Mouse (Mus musculus) mature B cell (primary cell): Measurements from ENCODE around the gene Tiam1.

Experiments
- in situ Hi-C: fragments of 300-500 bp; cut with MboI; formaldehyde crosslinking; loops from 2 replicates; pipeline ENCODE4 v1.14.3; 2019

Tiam1 gene

GRCm38 (mm10) chr16:90051051-90051450 is 92.5 kb downstream of the Tiam1 start:
- in situ Hi-C loops = no loop called here

DNA sequence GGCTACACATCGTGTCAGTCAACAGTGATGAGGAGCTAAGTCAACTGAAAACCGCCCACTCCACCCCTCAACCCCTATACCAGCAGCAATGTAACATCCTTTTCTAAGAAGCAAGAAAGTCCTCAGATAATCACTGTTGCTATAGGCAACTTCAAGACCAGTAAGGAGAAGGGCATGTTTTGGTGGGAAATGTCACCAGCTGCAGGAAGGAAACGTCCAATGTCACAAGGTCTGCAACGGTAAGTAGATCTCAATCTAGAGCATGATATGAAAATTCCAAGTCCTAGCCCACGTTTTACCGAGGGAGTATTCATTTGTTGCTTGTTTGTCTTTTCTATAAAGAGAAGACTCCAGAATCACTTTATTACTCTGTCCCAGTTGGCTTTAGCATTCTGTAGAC is 95.7 kb downstream of the Tiam1 start:
- in situ Hi-C loops = no loop called here

DNA sequence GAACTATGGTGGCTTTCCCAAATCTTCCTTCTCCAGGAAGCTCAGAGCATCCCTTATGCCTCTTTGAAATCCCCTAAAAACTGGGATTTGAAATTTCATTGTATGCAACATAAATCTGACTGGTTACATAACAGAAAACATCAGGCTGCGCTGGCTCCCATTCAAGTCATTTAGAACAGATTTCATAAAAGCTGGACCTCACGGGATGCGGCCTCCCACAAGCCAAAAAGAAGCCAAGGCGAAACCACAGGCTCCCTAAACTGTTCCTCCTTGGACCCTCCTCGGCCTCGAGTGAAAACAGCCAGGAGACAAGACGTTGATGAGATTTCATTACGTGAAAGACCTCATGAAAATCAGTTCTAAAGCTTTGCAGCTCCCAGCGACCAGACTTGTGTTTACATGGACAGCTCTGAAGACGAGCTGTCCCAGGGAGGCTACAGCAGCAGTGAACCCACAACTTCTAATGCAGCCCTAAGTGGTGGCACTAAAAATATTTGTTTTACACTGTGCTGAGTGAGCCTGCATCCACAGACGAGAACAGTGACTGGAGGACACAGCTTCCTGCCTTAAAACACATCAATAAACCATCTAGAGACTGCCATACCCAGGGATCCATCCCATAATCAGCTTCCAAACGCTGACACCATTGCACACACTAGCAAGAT is 96.9 kb downstream of the Tiam1 start:
- in situ Hi-C loops = no loop called here

DNA sequence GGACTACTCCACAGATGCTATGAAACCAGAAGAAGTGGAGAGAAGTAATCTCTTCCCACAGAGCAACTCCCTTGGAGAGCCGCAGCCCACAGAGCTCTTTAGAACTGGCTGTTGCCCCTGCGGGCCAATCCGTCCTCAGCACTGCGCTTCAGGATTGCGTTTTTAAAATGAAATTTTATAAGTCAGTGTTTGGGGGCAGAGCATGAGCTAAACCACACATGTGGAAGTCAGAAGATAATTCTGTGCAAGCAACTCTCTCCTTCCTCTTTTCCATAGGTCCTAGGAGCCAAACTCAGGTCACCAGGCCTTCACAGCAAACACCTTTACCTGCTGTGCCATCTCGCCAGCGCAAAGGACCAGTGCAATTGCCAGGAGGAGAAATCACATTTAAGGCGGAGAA is 98.0 kb downstream of the Tiam1 start:
- in situ Hi-C loops = no loop called here

DNA sequence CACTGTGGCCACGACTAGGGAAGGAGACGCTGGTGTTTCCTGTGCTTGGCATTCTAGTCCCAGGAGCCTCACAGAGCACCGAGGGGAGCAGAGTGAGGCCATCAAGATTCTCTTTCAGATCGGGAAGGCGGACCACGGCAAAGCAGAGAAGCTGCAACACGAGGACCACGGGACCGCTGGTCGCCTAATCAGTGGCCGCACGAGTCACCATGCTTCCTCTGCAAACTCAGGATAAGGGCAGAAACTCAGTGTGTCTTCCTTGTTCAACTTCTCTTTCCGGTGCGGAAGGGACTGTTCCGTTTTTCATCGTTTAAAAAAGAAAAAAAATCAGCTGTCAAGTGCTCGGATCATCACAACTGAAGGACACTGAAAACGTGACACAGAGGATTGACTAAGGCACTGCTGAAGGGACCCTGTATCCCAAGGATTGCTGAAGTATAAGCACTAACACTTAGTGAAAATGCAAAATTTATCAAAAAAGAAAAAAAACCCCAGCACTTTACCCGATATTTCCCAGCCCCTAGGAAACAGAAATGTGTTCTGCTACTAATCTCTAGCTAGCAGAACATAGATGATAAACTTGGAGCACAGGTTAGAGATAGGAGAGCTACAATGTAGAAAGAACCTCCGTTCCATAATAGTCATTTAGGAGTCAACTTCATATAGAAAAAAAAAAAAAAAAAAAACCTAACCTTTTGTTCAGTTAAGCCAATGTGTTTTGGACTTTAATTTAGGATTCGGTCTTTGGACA is 99.4 kb downstream of the Tiam1 start:
- in situ Hi-C loops = no loop called here

GRCm38 (mm10) chr16:90042874-90043273 is 100.7 kb downstream of the Tiam1 start:
- in situ Hi-C loops = no loop called here

DNA sequence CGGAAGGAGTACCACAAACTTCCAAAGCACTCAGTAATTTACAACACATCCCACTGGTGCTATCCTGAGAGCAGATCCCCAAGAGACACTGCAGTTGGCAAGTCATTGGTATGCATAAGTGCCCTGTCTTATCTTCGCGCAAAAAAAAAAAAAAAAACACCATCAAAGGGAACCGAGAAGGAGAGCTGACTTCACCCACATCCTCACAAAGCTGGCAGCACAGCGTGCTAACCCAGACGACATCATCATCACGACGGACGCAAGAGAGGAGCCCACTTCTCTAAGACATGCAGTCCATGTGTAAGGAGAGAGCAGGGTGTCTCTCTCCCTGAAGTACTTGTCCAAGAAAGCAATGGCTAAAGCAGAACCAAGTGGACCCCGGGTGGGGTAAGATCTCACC is 101.2 kb downstream of the Tiam1 start:
- in situ Hi-C loops = no loop called here

DNA sequence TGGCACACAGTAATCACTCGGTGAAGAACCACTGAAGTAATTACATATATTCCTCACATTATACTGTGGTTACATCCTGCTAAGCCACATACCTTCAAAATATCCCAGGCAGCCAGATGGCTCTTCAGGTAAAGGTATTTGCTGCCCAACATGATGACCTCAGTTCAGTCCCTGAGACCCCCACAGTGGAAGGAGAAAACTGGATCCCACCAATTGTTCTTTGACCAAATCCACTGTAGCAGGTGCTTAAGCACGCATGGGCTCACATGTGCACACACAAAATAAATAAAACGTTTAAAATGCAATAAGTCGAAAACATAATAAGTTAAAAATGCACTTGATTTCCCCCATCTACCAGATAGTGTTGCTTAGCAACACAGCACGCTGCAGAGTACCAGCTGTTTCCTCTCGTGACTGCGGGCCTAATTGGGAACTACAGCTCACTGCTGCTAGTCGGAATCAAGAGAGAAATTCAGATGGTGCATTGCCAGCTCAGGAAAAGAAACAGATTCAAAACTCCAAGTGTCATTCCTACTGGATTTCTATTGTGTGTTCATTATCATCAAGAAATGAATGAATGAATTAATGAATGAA is 102.7 kb downstream of the Tiam1 start:
- in situ Hi-C loops = no loop called here

DNA sequence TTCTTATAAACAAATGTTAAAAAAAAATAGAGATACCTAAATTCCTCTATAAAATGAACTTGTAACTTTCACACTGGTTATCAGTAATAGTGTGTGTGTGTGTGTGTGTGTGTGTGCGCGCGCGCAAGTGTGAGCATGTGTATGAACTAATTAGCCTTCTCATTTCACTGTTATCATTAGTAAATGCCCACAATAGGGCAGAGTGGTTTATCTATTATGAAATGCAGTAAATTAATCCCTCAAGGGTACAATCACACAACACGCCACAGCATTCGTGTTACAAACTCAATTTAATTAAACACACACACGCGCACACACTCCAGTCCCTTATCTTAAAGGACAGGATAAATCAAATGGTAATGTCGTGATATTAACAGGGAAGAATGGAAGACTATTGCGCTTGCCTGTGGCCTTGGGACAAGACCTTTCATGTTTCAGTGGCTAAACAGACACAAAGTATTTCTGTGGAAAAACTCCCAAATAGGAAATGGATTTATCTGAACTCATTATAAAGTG is 107.9 kb downstream of the Tiam1 start:
- in situ Hi-C loops = no loop called here

DNA sequence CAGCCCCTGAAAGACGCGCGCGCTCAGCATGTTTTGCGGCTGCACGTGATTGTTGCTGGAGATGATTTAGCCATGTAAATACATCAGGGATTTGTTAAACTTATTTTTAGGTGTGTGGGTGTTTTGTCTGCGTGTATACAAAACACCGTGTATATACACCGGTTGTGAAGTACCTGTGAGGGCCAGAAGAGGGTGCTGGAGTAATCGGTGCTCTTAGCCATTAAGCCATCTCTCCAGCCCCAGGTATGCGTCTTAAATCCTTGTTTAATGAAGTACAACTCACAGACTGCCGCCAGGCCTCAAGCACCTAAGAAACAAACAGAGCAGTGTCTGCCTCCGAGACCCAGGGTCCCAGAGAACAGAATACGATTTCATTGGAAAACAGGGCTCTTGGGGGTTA is 113.2 kb downstream of the Tiam1 start:
- in situ Hi-C loops = no loop called here

- in situ Hi-C loops = no loop called here
Observed at GRCm38 (mm10) chr16:90027886-90028285, 115.7 kb downstream of the Tiam1 start.

DNA sequence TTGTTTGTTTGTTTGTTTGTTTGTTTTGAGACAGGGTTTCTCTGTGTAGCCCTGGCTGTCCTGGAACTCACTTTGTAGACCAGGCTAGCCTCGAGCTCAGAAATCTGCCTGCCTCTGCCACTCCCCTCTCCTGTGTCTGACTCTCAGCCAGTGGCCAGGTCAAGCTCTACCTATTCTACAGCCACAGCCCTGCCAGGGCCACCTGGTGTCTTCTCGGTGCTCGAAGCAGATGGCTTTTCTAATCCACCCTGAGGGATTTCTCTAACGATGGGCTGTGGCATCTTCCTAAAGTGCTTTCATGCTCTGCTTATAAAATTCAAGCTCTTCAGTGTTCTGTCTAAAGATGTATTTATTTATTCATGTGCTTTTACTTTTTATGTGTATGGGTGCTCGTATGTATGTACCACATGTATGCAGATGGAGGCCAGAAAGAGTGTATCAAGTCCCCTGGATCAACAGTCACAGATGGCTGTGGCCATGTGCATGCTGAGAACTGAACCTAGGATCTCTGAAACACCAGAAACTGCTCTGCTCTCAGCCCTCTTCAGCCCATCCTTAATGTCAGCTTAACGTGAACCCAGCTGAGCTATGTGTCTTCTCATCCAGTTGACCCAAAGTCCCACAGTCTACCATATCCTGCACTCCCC is 117.9 kb downstream of the Tiam1 start:
- in situ Hi-C loops = no loop called here

- in situ Hi-C loops = no loop called here
Observed at GRCm38 (mm10) chr16:90023665-90024010, 119.9 kb downstream of the Tiam1 start.

DNA sequence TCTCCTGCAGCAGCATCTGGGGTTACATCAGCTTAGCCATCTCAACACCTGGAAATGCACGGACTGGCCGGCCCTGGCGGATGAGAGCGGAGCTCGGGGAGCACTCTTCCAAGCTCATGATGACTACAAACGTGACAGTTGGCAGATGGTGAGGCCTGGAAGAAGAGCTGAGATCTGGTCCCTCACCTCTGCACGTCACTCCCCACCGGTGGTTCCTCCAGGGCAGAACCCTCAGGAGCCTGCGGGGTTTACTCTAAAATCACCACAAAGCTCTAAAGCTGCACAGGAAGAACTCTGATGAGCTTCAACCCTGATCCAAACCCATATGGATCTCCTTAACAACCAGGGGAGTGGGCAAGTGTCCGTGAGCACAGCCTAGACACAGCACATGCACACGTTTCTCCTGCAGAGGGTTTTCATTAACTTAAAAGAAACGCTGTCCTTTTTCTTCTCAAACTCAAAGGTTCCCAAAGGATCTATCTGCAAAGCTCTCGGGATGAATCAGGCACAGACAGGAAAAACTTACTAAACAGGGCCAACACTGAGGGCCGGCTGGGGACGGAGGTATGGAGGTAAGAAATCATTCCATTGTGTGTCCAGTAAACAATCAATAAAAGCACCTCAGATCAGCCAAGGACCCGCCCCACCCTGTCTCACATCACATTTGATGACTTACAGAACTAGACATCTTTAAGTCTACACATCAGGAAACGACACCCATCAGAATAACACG is 120.5 kb downstream of the Tiam1 start:
- in situ Hi-C loops = no loop called here

DNA sequence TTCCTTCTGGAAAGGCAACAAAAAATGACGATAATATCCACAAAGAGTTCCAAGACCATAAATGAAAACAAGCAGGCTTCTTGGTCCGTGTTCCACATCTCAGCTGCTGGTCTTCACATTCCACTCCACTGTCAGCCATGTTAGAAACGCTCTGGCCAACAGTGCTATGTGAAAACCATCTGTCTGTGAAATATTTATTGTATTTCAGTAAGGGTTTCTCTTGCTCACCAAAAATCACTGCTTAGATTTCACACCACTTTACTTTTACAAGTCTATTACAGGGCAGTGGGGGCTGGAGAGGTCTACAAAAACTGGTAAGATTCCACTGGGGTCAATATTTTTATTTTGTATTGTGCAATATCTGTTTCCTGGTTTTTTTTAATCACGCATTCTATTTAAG is 127.5 kb downstream of the Tiam1 start:
- in situ Hi-C loops = no loop called here

GRCm38 (mm10) chr16:90014596-90014995 is 129.0 kb downstream of the Tiam1 start:
- in situ Hi-C loops = no loop called here

GRCm38 (mm10) chr16:90011521-90012181 is 131.9 kb downstream of the Tiam1 start:
- in situ Hi-C loops = no loop called here

GRCm38 (mm10) chr16:90008504-90008903 is 135.1 kb downstream of the Tiam1 start:
- in situ Hi-C loops = no loop called here

DNA sequence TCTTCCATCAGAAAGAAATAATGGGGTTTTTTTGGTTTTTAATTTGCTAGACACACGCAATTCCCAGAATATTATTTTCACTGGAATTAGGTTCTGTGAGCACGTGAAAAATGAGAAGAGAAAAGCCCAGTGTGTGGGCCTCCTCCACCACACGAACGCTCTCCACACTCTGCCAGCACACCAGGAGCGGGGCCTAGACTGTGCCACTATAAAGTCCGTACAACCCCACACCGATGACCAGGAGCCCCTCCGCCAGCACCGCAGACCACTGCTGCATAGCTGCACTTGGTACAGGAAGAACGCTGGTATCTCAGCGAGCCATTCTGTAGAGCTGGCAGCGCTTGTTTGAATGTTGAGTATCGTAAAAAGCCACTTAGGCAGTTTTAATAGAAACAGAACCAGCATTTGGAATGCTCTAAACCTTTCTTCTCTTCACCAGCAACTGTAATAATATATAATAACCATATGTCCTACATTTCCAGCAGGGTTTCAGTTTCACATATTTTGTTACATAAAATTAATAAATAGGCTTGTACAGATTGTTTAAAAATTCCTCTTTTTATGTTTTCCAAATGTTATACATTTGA is 136.1 kb downstream of the Tiam1 start:
- in situ Hi-C loops = no loop called here

GRCm38 (mm10) chr16:90003556-90003955 is 140.0 kb downstream of the Tiam1 start:
- in situ Hi-C loops = no loop called here

DNA sequence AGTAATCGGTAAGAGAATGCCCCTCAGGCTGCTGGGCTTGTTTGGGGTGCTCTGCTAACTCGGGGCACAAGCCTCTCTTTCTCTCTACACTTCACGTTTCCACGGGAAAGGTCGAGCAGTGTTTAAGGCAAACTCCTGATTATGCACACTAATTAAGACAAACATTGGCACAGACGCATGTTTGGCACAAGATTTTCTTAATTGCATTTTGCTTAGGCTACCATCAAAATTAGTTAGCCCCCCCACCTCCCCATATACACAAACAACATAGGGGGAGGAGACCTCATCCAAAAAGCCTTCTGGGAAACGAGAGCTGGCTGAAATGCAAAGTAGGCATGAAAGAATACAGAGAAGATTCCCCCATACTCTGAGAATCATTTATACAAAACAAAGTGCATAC is 148.4 kb downstream of the Tiam1 start:
- in situ Hi-C loops = no loop called here
